Mouse (Mus musculus) thymus, postnatal 14 days (tissue): Measurements from ENCODE around the gene Elmo1.

ENCODE experiments used
- DNase-seq: peaks from one replicate; pipeline ENCODE4 v3.0.0; 2021

Gene Elmo1

GRCm38 (mm10) chr13:20208867-20209266, 118.5 kb downstream of the Elmo1 start:
- DNase-seq = no peak

- DNase-seq = no peak
Measured at GRCm38 (mm10) chr13:20211780-20212179, 121.4 kb downstream of the Elmo1 start.

- DNase-seq = no peak
Measured at GRCm38 (mm10) chr13:20212665-20213064, 122.3 kb downstream of the Elmo1 start.

- no peak for DNase-seq
Measured at GRCm38 (mm10) chr13:20213861-20214260, 123.5 kb downstream of the Elmo1 start.

GRCm38 (mm10) chr13:20217453-20218090, 127.2 kb downstream of the Elmo1 start:
- no peak for DNase-seq

GRCm38 (mm10) chr13:20218126-20218525, 127.7 kb downstream of the Elmo1 start:
- DNase-seq = no peak

- no peak for DNase-seq
Measured at GRCm38 (mm10) chr13:20220414-20220813, 130.0 kb downstream of the Elmo1 start.

- no peak for DNase-seq
Measured at GRCm38 (mm10) chr13:20227923-20228705, 137.7 kb downstream of the Elmo1 start.

GRCm38 (mm10) chr13:20231837-20232728, 141.7 kb downstream of the Elmo1 start:
- peak; percentile 16 for DNase-seq

GRCm38 (mm10) chr13:20233707-20234106, 143.3 kb downstream of the Elmo1 start:
- no peak for DNase-seq

- no peak for DNase-seq
Measured at GRCm38 (mm10) chr13:20237615-20238014, 147.2 kb downstream of the Elmo1 start.

- DNase-seq = no peak
Measured at GRCm38 (mm10) chr13:20238146-20238545, 147.8 kb downstream of the Elmo1 start.

- no peak for DNase-seq
Measured at GRCm38 (mm10) chr13:20238743-20239142, 148.3 kb downstream of the Elmo1 start.

- DNase-seq = no peak
Measured at GRCm38 (mm10) chr13:20250069-20250668, 159.8 kb downstream of the Elmo1 start.

- DNase-seq = no peak
Measured at GRCm38 (mm10) chr13:20254911-20255310, 164.5 kb downstream of the Elmo1 start.

- no peak for DNase-seq
Measured at GRCm38 (mm10) chr13:20255380-20255779, 165.0 kb downstream of the Elmo1 start.

- DNase-seq = no peak
Measured at GRCm38 (mm10) chr13:20256613-20257012, 166.2 kb downstream of the Elmo1 start.

GRCm38 (mm10) chr13:20257562-20258525, 167.4 kb downstream of the Elmo1 start:
- DNase-seq = no peak

- peak; percentile 11 for DNase-seq
Measured at GRCm38 (mm10) chr13:20263173-20263572, 172.8 kb downstream of the Elmo1 start.

- DNase-seq = no peak
Measured at GRCm38 (mm10) chr13:20270148-20270547, 179.8 kb downstream of the Elmo1 start.

GRCm38 (mm10) chr13:20271799-20272198, 181.4 kb downstream of the Elmo1 start:
- no peak for DNase-seq

- peak; percentile 55 for DNase-seq
Measured at GRCm38 (mm10) chr13:20272562-20272961, 182.2 kb downstream of the Elmo1 start.
